Mouse (Mus musculus) embryo, embryonic 10 days (tissue): Measurements from ENCODE around the gene Trap1.
A peak's percentile ranks its signal among the peaks of the same experiment; 100 is the strongest.
"Not testable (repeated sequence)": the region's sequence is repeated elsewhere in the genome, so short reads cannot be mapped to it uniquely, and the experiment has no call there.

Experiments used
- DNase-seq: peaks from one replicate; pipeline ENCODE4 v3.0.0-alpha.2; 2015; ENCODE audit warnings: low spot score

Gene Trap1

DNA sequence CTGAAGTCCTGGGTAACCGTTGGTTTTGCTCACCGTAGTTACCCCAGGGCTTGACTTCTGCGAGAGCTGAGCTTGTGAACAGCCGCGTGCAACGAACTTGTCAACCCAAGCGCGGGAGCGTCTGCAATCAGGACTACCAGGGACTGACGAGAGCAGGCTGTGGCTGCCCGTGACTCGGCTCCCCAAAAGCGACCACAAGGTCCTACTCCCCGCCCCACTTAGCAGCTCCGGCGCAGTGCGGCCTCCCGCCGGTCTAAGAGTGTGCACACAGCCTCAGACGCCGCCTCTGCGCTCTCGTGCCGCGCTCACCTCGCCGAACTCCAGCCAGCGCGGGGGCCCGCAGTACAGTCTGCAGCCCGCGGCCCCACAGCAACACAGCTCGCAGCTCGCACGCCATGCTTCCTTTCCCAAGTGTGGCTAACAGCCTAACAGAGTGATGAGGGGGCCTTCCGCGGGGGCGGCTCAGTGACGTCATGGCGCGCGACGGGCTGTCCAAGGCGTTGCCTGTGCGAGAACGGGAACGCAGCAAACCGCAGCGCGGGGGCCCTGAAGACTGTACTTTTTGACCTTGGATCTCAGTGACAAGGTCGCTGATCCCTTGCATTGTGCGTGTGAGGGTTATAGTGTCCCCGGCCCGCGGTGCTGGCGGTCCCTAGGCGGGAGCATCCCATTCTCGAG, at the start of gene Trap1:
Gene Trap1, minus strand, starts transcription at position 444 of the 678 bp plus-strand sequence.
- DNase-seq, result peak; percentile 93

DNA sequence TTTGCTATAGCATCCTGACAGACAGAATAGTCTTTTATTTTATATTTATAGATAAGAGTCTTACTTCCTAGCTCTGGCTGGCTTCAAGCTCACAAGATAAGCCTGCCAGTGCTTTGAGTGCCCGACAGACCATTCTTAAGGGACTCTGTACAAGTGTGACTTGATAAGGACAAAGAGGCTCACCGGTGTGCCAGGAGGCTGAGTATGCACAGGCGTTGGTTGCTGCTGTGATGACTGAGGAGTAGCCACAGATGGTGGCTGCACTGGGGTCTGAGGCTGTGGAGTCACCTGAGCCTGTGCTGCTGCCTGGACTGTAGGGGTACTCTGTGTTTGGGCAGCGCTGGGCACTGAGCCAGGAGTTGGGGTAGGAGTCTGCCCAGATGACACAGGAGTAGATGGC, 39.4 kb upstream of the Trap1 start:
- no peak for DNase-seq

DNA sequence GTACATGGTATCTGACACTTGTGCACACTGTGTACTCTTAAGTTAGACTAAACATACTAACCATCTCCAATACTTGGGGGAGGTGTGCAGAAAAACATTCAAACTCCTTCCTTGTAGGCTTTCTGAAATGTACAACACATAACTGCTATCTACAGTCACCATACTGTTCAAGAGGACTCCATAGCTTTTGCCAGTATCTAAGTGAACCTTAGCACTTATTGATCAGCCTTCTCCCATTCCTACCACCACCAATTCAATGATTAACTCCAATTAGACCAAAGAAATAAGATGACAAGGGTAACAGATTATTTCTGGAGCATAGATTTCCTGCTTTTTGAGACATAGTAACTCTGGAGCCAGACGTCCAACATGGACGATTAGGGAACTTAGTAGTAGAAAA, 22.7 kb upstream of the Trap1 start:
- DNase-seq, result no peak

DNA sequence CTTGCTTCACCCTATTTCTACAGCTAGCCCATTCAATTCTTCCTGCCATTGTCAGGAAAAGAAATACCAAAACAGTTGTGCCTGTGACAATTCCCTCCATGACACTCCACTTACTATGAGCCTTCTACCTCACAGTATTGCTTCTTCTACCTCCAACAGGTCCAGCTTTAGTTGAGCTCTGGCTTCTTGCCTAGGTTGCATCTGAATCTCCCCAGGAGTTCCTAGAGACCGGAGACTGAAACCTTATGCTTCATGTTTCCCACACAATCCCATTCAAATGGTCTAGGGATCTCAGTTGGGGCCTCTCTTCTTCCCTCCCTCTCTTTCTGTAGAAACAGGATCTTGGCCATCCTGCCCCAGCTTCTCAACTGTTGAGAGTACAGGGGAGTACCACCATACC, 19.9 kb upstream of the Trap1 start:
- DNase-seq, result no peak

DNA sequence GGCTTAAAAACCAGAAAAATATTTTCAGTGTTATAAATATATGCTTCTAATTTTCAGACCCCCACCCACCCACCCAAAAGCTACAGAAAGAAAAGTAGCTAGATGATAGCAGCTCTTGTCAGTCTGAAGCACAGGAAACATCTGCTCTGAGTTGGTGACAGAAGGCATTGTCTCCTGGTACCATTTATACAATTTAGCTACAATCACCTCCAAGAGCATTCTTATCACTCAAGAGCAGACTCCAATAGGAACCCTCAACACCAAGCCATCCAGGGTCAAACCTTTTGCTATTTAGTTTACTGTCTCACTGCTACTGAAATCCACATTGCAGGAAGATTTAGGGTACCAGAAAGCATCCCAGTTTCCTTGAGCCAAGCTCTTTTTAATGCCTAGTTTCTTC, 19.3 kb upstream of the Trap1 start:
- no peak for DNase-seq

DNA sequence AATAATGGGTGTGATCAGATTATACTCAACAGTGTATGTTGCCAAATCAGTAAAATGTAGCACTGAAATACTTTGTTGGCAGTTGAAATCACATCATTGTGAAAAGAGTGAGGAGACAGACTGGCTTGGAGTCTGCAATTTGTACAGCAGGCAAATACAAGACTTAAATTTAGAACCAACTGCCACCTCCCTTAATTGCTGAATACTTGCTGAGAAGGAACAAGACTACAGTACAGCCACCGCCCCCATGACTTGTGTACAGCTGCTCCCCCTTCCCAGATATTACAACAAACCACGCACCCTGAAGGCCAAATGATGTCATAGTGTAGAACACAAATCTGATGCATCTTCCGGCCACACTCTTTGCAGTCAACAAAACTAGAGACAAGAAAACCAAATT, 18.5 kb upstream of the Trap1 start:
- no peak for DNase-seq

DNA sequence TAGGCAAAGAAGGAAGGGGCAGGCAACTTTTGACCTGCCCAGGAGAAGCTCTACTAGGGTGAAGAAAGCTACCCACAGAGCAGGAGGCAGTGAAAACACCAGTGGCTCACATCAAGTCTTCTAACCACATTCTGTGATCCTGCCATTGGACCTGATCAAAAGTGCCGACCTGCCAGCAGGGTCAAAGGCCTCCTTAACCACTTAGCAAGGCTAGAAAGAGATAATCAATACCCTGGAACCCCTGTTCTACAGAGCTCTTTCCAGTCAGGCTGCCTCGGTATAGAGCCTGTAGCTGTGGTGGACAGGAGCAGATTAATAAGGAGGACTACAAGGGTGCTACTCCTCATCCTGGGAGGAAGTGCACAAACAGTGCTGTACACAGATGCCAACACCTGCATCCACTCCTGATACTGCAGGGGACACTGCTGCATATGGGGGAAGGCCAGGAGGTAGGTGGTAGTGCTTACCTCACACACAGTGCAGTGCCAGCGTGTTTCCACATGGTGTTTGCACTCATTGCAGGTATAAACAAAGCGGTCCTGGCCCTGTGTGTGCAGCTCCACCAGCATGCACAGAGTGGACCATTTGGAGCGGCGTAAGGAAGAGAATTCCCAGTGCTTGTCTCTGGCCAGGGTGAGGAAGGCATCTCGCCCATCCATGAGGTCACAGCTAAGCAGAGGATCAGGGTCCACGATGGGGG, 9.7 kb upstream of the Trap1 start:
- no peak for DNase-seq

DNA sequence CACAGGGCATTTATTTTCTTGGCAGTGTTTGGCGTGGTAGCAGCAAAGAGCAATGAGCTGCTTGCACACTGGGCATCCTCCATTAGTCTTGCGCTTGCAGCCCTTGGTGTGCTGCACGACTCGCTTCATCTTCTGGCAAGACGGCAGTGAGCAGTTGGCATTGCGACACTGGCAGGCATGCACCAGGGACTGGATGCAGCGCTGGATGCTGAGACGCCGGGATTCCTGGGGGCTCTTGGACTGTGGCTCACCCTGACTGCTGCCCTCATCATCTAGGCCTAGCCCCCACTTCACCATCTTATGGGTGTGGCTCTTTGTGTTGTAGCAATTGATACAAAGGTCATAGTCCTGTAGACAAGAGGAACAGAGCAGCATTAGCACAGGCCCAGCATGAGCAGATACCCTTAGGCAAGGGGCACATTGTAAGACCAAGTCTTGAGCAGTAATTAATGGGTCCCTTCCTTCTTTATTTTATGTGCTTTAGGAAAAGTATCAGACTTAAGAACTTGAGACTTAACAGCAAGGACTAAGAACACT, 8.3 kb upstream of the Trap1 start:
- no peak for DNase-seq

DNA sequence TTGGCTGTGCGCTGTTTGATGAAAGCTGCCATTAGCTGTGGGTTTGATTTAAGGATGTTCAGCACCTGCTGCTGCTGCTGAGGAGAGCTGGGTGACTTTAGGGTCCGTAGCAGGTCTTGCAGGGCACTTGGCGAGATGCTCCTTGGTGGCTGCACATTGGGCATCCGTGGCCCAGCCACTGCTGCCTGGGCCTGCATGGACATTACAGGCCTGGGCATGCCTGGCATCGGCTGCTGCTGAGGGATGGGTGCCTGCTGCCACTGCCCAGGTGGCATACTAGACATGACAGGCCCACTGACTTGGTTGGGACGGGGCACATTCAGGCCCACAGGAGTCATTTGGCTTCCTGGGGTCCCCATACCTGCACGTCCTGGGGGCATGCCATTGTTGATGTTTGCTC, 7.4 kb upstream of the Trap1 start:
- DNase-seq, result no peak

DNA sequence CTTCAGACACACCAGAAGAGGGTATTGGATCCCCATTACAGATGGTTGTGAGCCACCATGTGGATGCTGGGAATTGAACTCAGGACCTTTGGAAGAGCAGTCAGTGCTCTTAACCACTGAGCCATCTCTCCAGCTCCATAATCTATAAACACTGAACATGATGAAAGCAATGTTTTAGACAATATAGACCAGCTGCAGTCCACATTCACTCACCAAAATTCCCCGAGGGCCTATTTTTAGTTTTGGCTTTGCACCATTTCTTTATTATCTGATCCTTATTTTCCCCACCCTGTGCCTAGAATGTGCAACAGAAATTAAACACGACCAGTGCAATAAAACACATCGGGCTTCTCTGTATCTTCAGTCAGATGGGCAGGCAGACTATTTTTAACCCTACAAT, 2.8 kb upstream of the Trap1 start:
- not testable (repeated sequence) for DNase-seq

DNA sequence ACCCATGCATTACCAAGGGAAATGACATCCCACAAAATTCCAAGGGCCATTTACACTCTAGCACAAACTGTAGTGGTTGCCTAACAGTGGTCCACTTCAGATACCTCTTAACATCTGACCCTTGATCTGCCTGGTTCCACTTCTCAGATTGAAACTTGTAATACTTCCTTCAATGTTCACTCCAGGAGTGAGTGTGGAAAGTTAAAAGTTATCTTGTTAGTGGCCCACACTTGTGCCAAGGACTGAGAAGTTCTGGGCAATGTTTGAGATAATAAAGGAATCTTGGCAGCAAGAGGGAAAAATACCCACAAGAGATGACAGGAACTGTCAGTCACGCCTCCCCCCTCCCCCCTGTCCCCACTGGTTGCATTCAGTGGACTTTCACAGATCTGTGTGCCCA, 2.0 kb upstream of the Trap1 start:
- DNase-seq, result no peak

DNA sequence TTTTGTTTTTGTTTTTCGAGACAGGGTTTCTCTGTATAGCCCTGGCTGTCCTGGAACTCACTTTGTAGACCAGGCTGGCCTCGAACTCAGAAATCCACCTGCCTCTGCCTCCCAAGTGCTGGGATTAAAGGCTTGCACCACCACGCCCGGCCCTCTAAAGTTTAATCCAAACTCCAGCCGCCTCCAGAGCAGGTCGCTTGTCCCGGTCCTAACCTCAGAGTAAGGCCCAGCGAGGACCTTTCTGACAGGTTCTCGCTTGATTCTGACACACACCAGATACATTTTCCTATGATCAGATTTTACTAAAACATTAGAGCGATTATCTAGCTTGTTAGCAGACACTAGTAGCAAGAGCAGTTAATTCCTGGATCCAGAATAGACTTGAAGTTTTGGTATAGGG, 675 bp upstream of the Trap1 start:
- DNase-seq, result not testable (repeated sequence)

DNA sequence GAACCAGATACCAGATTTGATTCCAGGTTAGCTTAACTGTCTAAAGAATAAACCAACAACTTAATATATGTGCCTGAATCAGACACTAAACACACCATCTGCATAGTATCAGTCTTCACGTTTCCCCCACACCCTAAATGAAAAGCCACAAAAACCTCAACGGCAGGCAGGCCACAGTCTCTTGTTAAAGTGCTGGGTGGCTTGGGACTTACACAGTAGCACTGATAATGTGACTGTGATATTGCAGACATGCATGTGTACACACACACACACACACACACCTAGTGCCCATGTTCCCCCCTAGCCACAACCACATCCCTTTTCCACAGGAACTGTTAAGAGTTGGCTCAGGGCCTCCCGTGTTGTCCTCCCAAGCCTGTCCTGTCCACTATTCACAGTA, 2.8 kb downstream of the Trap1 start:
- no peak for DNase-seq

DNA sequence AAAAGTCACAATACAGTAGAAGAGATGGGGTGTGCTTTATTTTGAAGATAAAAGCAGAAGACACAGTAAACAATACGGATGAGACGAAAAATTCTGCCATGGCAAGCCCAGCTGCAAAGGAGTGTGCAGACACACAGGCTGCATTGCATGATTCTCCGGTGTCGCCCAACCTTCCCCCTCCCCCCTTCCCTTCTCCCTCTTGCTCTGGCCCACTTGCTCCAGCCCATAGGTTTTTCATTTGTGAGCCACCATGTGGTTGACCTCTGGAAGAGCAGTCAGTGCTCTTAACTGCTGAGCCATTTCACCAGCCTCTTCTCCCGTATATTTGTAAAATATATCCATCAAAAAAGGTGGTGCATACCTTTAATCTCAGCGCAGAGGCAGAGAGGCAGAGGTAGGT, 3.3 kb downstream of the Trap1 start:
- no peak for DNase-seq

DNA sequence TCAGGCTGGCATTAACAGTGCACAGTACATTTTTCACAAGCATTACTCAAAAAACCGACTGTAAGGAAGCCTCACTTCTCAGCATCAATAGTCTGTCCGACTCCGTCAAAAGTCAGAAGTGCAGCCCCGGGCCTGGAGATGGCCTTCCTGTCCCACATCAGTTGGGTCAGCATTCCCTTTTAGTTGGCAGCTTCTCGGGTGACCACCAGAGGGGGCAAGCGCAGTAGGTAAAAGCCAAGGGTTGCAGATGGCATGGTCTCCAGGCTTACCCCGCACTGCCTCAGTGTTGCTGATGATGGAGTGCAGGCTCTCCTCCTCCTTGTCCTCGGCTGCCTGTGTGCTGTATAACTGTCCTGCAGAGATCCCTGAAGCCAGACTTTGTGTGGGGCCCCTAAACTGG, 9.0 kb downstream of the Trap1 start:
- peak; percentile 71 for DNase-seq

DNA sequence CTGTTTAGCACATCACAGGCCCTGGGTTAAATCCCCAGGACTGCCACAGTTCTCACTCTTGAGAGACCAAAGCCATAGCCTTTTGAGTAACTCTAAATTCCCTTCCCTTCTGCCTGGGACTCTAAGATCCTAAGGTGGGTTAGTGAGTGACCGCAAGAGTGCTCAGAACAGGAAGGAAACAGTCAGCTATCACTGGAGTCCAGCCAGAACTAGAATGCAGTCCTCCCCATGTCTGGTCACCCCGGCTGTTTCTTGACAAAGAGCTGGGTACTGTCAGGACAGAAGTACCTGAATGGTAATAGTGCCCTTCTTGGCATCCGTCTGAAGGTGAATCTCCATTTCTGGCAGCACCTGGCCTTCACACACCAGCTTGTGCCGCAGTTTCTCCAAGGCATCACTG, 12.7 kb downstream of the Trap1 start:
- no peak for DNase-seq

DNA sequence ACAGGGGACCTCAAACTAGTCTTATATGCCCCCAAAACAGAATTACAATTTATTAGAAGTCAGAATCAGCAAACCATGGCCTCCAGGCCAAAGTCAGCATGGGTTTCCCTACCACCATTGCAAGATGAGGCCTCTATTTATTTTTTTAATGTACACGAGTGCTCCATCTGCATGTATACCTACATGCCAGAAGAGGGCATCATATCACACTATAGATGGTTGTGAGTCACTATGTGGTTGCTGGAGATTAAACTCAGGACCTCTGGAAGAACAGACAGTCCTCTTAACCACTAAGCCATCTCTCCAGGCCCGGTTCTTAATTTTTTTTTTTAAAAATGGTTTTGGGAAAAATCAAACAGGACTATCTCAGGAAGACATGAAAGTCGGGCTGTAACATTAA, 23.8 kb downstream of the Trap1 start:
- DNase-seq, result no peak

DNA sequence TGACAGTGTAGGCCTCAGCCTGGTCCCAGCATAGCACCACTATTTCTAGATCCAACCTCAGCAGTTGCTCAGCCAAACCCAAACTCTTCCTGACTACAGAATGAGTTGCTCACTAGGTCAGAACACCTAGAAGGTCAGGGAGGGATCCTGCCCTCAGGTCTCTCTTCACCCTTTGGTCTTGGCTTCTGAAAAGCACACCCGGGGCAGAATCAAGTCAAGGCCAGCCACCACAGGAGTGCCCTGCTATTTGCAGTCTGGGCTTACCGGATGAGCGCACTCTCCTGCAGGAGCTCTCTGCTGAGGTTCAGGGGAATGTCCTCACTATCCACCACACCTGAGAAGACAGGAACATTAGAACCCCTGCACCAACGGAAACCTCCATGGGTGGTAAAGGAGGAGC, 25.0 kb downstream of the Trap1 start:
- no peak for DNase-seq

DNA sequence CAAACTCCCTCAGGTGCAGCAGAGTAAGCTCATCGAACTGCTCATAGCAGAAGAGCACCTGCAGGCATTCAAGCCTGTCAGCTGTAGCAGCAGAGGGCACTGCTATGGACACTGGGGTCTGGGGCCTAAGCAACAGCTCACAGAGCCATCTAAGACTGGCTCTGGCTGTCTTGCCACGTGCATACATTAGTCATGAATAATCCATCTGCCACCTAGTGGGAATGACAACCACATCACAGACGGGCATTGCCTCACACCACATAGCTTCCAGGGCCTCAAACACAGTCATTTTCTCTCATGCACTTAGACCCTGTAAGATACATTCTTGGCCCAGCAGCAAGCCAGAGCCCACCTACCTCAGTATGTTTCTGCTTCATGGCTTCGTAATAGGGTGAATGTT, 32.1 kb downstream of the Trap1 start:
- DNase-seq, result no peak

DNA sequence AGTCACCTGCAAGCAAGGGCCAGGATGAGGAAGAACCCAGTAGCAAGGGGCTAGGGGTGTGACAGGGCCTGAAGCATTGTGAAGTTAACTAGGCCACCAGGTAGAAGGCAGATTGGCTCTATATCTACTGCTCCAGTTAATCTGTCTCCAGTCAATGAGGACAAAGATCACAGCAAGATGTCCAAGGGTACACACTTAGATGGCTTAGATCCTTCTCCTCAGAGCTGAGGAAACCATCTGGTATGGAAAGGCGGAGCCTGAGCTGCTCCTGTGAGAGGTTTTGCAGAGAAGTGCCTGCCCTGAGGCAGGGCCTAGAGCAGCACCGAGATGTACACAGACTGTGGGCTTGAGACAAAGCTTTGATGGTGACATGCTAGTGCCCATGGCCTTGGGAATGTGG, 33.5 kb downstream of the Trap1 start:
- no peak for DNase-seq

DNA sequence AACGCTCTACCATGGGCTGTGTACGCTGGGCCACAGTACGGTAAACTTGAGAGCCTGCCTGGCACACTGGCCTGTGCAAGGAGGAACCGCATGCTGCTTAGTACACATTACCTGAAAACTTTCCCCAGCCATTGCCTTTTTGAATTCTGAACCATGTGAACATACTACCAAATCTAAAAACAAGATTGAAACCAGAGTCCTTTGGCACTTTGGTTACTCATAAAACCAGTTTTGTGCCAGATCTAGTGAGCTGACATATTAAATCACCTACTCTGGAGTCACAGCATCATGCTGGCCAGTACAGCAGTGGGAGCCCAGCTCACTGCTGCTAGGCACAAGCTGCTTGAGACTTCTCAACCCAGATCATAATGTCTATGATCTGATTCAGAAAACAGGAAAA, 36.0 kb downstream of the Trap1 start:
- DNase-seq, result no peak

DNA sequence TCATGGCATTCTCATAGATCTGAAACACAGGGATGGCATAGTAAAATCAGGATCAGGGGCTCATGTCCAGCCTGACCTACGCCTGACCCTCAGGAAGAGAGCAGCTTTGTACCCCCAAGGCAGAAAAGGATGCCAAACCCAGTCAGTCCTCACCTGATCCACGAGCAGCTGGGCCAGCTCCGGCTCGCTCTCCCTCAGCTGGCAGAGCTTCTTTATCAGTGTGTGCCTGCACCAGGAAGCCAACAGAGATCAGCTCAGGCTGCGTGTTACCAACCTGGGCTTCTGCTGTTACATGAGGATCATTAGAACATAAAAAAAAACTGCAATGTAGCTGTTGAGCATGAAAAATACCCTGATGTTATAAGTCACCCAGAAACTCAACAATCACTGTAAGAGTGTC, 37.4 kb downstream of the Trap1 start:
- no peak for DNase-seq

DNA sequence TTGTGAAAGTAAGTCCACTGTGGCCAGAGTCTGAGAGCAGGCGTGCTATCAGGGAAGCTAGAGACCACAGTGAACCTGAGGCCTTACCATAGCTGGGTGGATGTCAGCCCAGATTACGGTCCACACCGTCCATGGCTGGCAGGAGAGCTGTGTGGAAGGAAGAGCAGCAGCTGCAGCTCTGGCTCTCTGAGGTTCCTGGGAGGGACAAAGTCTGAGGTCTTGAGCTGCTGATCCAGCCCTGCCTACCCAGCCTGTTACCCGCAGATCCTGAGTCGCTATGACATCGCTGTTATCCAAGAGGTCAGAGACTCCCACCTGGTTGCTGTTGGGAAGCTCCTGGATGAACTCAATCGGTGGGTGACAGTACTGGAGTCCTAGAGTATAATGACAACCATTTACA, 39.9 kb downstream of the Trap1 start:
- no peak for DNase-seq

DNA sequence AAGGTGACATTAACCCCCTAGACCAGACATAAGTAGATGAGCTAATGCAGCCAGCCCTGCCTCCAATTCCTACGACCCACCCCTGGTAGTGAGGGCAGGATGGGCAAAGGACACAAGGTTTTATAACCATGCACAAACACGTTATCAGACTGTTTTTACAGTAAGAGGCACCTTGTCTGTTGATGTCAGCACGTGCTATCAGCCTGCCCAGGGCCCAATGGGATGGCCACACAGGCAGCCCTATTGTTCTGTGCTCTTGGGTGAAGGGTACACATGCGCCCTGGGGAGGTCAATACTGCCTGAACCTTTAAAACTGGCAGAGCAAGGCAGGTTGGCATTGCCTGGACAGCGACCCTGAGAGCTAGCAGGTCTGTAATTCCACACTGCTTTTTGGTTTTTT, 40.8 kb downstream of the Trap1 start, which contains the start of gene Dnase1:
Gene Dnase1, plus strand, starts transcription at position 136 of the 400 bp plus-strand sequence.
- DNase-seq, result no peak
